Mouse (Mus musculus): Measurements from ENCODE around the gene Parp6.

DNA sequence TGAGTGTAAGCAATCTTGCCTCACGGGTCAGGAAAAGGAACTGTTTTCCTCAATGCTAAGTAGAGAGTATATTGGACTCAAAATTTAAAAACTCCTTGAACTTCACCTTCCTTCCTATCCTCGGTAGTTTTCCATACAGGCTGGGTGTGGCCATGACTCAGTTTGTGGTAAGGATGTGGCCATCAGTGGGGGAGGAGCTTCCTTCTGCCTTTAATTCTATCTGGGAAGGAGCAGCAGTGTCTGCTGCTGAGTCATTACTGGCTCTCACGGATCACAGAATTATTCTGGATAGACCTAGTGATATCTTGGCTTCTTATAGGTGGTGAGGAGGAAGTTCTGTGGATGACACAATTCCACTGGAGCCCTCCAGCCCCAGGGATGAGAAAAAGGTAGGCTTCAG lies 36.3 kb downstream of the Parp6 start:
- TF ChIP-seq CTCF (conservative IDR thresholded peaks at IDR 0.05 in 1 of 2, IDR thresholded peaks at IDR 0.05 in 1 of 2; ENCODE audit: low read depth in 2 of 2, low read length in 2 of 2) (no peak), MAZ (IDR thresholded peaks at IDR 0.05; ENCODE audit: low read depth, low read length) (no peak), MAFK (IDR thresholded peaks at IDR 0.05; ENCODE audit: insufficient replicate concordance, low read length) (no peak), ZNF384 (IDR thresholded peaks at IDR 0.05; ENCODE audit: low read depth, low read length) (no peak), MAX (IDR thresholded peaks at IDR 0.05; ENCODE audit: low read length) (no peak), TBP (conservative IDR thresholded peaks at IDR 0.05; ENCODE audit: low read depth, low read length) (no peak), EP300 (IDR thresholded peaks at IDR 0.05; ENCODE audit: low read length) (no peak), BHLHE40 (IDR thresholded peaks at IDR 0.05; ENCODE audit: low read depth, low read length) (no peak), RAD21 (IDR thresholded peaks at IDR 0.05; ENCODE audit: low read depth, low read length) (no peak), USF1 (IDR thresholded peaks at IDR 0.05; ENCODE audit: low read depth, low read length) (no peak), NELFE (IDR thresholded peaks at IDR 0.05; ENCODE audit: low read depth, low read length) (no peak), POLR2A (IDR thresholded peaks at IDR 0.05; ENCODE audit: low read depth, low read length) (no peak)

Measured in CH12.LX (cell line).